Mouse (Mus musculus) left cerebral cortex, postnatal 36 days (tissue): ENCODE measurements around the gene Spag9. TPM values are rescaled to one million over a fixed set of nuclear protein-coding genes. Genes with fewer than 3 reads are reported as not detected.

Source experiments
- DNase-seq, 2 experiments: peaks; one replicate each; pipeline ENCODE4 v3.0.0; 2021 to 2022; ENCODE audit warnings: low spot score in 2 of 2, mixed read lengths in 1 of 2
- intact Hi-C: fragments of 180-260 bp; cut with DNase I; formaldehyde crosslinking; loops from one replicate; pipeline ENCODE4 v1.15.1; 2025
- total RNA-seq, 2 experiments: library from RNA; stranded (reverse); gene quantifications; 2 replicates each; pipeline ENCODE4 v1.2.3; 2021

Gene Spag9
- total RNA-seq, 2 experiments from 2014 or later, result 271 to 278 TPM

DNA sequence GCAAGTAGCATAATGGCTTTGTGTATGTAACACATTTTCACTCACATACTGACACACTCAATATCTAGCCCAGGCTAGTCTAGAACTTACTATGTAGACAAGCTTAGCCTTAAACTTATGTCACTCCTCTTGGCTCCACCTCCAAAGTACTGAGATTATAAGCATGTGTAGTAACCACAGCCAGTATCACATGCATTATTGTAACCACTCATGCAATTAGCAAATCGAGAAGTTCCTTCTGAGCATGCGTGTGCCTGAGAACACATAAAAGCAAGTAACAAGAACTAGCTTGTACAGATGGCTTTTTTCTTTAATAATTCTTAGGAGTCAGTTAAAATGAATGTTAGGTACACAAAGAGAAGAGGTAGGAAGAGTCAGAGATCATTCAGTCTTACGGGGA lies 11.3 kb upstream of the Spag9 start:
- intact Hi-C loops, result no loop called here
- no peak for DNase-seq

DNA sequence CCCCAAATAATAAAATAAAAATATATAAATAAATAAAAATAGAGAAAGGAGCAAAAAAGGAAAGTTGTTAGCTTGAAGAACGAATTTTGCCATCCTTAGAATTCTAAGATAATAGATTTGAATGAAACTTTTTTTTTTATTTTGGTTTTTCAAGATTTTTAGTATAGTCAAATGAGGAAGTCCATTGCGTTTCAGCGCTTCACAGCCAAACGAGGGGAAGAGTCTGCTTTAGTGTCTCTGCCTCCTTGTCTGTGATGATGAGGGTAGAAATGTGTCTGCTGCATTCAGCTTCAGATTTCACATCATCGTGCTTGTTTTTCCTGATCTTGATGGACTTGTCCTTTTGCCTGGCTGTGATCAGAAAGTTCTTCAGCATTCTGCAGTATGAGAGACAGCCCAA lies 10.6 kb upstream of the Spag9 start:
- intact Hi-C loops, result no loop called here

DNA sequence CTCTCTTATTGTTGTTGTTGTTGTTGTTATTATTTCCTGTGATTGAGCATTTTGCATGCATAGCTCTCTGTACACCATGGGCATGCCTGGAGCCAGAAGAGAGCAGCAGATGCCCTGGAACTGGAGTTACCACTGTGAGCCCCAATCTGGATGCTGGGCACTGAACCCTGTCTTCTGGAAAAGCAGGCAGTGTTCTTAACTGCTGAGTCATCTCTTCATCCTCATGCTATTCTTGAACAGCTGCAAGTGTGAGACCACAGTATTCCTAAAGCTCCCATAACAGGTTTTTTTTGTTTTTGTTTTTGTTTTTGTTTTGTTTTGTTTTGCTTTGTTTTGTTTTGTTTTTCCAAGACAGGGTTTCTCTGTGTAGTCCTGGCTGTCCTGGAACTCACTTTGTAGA lies 9.6 kb upstream of the Spag9 start:
- intact Hi-C loops, result no loop called here
- DNase-seq, result no peak

More for the DNA sequence above, 10.6 kb upstream of the Spag9 start:
- DNase-seq, result no peak

DNA sequence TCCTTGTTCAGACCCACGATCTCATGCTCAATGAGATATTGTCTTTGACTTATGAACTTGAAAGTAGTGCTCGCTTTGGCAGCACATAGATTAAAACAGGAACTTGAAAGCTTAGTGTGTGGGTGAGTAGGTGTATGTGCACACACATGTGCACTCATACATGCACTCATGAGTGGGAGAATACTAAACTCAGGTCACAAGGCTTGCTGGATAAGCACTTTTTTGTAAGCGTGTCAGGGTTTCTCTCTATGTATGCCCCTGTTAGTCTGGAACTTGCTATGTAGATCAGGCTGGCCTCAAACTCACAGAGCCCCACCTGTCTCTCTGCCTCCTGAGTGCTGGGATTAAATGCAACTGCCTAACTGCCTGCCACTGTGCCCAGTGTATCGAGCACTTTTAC lies 8.9 kb upstream of the Spag9 start:
- no peak for DNase-seq
- intact Hi-C loops, result no loop called here

DNA sequence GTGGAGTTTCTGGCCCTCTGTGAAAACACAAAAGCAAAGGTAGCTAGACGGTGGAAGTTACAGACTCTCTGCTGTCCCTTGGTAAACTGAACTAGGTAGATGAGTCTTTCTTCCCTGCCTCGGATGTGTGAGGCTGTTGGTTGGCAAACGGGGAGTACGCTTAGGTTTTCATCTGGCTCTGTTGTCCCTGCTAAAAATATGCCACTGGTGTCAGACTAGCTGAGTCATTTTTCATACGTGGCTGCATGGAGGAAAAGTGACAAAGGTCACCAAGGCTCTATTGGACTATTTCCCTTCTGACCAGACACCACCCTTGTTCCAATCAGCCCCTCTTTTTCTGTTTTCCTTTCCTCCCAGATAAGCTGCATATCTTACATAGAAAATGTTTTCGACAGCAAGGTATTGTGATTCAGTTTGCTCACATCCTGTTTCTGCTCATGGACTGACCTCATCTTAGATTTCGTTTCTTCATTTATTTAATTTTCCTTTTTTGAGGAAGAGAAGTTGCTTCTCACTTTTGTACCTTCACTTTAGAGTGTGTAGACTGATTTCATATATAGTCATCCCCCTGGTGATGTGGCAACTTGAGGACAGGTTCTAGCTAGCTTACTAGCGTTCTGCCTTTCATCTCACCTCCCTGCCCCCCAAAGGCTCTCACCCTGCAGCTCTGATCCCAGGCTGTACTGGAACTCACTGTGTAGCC lies 8.1 kb upstream of the Spag9 start:
- intact Hi-C loops, result no loop called here
- DNase-seq, result no peak

DNA sequence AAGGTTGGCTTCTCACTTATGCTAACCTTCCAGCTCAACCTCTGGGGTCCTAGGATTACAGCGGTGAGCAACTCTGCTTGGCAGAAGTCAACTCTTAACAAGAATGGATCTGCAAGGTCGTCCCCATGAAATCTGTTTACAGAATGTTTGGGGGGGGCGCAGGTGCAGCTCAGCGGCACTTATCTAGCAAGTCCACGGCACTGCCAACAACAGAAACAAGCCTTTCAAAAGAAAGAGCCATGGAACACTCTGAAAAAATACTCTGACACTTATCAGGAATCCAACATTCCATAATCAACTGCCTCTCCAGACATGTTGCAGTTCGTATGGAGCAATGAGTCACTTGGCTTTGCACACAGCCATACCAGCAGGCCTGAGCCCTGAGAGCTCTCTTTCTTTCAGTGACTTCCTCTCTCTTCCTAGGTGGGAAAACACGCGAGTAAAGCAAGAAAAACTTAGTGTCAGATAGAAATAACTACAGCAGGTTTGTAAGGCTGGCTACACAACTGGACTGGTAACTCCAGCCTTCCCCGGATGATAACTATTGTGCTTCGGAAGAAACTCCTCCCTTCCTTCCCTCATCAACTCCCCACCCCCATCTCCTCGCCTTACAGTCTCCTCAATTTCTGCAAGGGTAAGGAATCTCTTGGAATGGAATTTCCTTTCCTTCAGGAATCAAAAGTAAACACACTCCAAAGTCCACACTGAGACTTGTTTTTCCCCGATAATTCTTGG lies 7.4 kb upstream of the Spag9 start:
- intact Hi-C loops, result no loop called here

DNA sequence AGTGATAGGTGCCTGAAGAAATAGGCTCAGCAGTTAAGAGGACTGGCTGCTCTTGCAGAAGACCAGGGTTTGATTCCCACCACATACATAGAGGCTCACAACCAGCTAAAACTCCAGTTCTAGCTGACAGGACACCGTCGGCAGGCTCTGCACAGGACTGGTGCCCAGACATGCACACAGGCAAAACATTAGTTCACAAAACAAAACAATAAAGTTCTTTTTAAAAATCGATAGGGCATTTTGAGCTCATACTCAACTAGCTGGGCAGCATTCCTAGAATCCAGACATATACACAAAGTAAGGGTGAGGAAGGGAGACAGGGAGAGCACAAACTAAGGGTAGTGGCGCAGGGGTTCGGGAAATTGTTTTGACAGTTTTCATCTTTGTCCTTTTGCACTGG lies 1.4 kb upstream of the Spag9 start:
- intact Hi-C loops, result no loop called here
- DNase-seq, result no peak

More for the DNA sequence above, 7.4 kb upstream of the Spag9 start:
- no peak for DNase-seq

DNA sequence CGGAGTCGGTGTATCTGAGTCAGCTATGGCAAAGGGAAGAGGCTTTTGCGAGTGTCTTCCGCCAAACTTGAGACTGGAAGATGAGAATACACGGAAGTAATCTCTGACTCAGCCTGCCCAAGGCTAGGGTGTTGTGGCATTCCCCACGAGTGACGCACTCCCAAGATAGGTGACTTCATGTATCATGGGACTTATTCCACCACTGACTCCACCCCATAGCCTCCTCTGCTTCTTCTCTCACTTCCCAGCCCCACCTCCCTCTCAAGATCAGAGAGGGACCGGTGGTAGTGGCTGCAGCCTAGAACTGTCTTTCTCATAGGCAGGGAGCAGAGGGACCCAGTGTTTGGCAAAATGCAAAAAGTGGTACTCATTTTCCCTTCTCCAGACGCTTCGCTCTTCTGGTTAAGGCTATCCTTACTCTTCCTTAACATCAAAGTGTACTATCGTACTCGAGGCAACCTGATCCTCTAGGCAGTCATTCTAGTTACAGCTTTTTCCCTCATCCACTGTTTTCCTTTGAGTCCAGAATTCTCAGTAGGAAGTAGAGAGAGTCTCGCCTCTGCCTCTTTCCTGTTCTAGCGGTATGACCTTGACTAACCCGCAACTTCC lies 676 bp upstream of the Spag9 start:
- intact Hi-C loops, result loop anchor here (1.0 to 5.0 kb wide), 3 partner anchors 27 to 217 kb away; partner anchors contain the start of genes Gm20390, Nme1 and Tob1
- peak; percentile 76 to 78 for DNase-seq

DNA sequence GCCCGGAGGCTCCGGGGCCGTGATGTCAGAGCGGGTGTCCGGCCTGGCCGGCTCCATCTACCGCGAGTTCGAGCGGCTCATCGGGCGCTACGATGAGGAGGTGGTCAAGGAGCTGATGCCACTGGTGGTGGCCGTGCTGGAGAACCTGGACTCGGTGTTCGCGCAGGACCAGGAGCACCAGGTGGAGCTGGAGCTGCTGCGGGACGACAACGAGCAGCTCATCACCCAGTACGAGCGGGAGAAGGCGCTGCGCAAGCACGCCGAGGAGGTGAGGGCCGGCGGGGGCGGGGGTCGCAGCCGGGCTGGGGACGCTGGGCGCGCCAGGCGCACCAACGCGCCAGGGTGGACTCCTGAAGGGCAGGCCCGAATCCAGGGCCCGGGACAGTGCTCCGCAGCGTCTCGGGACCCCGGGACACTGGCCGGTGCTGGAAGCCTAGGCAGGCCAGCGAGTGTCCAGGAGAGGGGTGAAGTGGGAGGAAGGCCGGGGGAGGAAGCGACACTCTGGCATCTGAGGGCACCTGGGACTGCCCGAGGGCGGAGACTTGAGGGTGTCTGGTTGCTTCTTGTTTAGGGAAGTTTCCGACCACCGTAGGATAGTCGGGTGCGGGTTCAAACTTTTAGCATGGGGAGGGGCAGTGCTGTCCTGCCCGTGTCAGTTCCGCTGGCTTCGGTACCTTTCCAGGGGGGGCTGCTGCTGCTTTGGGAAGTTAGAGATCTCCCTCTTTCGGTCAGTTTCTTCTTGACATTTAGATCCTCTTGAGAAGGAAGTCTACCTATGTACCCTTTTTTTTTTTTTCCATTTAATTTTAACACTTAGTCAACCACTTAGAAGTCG lies 632 bp downstream of the Spag9 start:
- peak in 1 of 2 experiments; percentile 54 for DNase-seq
- intact Hi-C loops, result loop anchor here (5.0 kb wide), 2 partner anchors 46 to 216 kb away; partner anchors contain the start of gene Tob1

DNA sequence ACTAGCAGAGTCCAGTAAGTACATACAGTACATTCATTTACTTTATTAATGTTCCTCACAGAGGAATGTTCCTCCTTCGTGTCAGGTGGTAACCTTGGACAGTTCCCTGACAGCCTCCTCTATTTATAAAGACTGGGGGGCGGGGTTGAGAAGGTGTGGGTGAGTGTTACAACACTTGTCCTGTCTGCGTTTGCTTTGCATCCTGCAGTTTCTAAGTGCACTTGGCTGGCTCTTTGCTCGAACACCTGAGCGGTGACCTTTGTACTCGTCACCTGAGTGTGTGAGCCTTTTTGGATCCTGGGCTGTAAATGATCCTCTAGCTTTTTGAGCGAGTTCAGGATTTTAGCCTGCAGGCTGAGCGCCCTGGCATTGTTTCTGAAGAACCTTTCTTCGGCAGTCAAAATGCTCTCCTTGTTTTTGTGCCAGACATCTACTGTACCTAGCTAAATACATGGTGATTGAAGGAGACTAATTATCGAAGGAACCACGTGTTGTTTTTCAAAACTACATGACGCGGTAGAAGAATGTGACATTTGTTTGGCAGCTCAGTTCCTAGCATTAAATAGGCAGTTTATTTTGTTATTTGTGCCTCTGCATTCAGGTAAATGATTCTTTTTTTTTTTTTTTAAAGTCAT lies 1.4 kb downstream of the Spag9 start:
- DNase-seq, result no peak
- intact Hi-C loops, result loop anchor here (5.0 kb wide), 2 partner anchors 45 to 215 kb away; partner anchors contain the start of gene Tob1

DNA sequence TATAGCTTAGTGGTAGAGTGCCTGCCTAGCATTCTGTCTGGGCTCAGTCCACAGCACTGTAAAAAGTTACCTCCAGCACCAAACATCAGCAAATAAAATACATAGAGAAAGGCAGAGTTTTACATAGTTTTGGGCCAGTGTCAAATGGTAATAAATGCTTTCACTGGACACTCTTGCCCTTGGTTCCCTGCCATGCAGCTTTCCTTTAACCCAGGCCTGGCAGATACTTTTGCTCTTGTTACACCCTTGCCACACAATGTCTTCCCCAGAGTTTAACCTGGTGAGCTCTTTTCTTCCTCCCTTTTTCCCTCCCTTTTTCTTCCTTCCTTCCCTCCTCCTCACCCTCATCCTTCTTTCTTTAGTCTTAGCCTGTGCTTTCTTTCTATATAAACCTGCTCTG lies 3.4 kb downstream of the Spag9 start:
- intact Hi-C loops, result loop anchor here (5.0 kb wide), 2 partner anchors 43 to 213 kb away; partner anchors contain the start of gene Tob1
- DNase-seq, result no peak

DNA sequence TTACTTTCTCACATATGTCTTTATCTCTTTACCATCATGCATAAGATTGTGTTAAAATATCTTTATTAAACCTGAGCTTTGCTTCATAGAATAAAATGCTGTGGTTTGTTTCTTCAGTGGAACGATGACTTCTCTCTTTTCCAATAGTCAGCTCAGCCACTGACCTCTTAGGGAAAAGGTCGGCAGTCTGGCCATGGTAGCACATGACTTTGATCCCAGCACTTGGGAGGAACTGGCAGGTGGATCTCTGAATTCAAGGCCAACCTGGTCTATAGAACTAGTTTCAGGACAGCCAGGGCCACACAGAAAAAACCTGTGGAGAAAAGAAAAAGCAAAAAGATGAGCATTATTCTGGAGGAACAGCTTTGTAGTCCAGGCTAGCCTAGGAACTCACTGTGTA lies 7.5 kb downstream of the Spag9 start:
- DNase-seq, result no peak
- intact Hi-C loops, result no loop called here

DNA sequence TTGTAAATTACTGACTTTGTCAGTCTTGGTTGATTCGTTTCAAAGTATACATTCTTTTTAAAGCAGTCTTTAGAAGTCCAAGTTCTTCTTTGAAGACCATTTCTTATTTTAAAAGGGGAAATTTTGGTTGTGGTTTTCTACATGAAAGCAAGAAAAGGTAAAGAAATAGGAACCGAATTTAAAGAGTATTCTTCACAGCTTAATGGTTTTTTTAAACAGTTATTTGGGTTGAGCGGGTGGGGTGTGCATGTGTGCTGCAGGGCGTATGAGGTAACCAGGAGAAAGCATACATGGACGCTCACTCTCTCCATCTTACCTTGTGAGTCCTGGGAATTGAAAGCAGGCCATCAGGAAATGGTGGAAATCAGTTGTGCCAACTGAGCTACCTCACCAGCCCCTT lies 23.2 kb downstream of the Spag9 start:
- intact Hi-C loops, result no loop called here
- no peak for DNase-seq

DNA sequence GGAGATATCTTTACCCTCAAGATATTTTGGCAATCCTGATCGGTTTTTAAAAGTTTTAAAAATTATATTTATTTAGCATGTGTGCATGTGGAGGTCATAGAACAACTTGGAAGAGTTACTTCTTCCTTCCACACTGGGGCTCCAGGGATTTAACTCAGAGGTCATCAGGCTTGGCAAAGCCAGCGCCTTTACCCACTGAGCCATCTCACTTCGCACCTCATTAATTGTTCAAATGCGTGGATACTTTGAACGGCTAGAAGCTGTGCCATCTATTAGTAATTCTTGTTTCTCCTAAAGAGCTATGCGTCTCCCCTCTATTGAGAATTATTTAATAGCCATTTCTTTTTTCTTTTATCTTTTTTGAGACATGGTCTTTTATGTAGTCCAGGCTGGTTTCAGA lies 24.5 kb downstream of the Spag9 start:
- no peak for DNase-seq
- intact Hi-C loops, result no loop called here

DNA sequence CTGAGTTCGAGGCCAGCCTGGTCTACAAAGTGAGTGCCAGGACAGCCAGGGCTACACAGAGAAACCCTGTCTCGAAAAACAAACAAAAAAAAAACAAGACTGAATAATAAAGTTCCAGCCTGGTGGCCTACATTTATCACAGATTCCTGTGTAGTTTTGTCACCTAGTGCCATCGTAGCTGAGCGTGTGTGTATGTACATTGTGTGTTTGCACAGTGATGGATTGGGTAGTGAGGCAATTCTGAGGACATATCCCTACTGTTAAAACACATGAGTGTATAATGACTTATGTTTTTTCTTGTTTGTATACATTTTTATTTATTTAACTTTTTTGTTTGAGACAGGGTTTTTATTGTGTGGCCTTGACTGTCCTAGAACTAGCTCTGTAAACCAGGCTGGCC lies 30.4 kb downstream of the Spag9 start:
- intact Hi-C loops, result no loop called here

DNA sequence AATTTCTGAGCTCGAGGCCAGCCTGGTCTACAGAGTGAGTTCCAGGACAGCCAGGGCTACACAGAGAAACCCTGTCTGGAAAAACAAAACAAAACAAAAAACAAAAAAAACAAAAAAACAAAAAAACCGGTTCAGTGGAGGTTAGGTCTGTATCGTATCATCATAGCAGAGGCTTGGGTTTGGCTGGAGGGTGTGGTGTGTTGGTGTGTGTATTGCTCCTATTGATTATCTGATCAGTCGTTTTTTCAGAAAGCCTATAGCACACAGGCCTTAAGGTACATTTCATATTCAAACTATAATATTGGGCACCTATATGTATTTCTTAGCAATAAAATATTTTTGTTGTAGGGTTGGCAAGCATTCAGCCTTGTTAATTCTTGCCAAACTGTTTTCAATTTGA lies 36.2 kb downstream of the Spag9 start:
- intact Hi-C loops, result no loop called here
- DNase-seq, result no peak

More for the DNA sequence above, 30.4 kb downstream of the Spag9 start:
- DNase-seq, result no peak

DNA sequence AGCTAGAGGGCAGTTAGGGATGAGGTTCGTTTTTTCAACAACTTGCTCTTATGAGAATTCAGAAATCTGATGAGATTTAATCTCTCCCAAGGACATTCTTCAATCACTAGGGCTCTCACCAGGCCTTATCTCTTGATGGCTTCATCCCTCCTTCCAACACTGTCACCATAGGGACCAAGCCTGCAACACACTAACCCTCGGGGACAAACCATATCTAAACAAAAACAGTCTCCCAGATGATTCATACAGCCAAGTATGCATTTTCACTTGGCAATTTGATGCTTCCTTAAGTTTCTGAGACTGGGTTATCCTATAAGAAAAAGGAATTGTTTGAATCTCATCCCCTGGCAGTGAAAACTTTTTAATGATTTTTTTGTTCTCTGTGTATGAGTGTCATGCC lies 37.1 kb downstream of the Spag9 start:
- intact Hi-C loops, result no loop called here

DNA sequence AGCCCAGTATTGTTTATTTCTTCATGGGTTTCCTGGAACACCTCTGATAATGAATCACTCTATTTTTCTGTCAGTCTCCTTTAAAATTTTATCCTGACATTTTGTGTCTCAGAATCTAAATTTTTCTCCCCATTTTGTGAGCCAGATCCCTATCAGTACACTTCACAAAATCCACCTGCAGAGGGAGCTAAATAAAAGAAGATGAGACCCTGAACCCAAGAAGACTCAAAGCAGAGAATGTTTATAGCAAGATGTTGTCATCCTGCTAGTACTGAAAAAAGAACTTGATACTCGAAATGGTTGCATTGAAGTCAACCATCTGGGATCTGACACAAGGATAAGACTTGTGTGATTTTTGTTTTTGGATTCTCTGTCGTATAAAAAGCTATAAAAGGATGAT lies 40.1 kb downstream of the Spag9 start:
- intact Hi-C loops, result no loop called here
- DNase-seq, result no peak

More for the DNA sequence above, 37.1 kb downstream of the Spag9 start:
- DNase-seq, result no peak

DNA sequence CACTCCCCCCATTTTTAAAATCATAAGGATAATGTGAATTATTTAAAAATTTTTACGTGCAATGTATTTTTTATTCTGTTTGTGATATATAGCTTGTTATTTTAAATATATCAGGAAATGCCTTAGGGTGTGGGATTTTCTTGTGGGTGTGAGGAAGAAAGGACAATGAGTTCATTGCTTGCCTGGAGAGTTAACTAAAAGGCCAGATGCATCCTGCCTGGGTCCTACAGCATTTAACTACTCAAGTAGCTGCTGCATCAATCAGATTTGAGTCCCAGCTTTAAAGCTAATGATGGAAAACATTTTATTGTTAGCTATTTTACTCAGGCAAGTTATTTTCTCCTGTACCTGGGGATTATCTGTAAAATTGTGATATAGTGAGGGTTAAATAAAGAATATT lies 45.6 kb downstream of the Spag9 start:
- intact Hi-C loops, result loop anchor here (5.0 kb wide), 2 partner anchors 41 to 44 kb away; partner anchors contain the start of gene Spag9

More for the DNA sequence above, 45.6 kb downstream of the Spag9 start:
- no peak for DNase-seq
